Mouse (Mus musculus) testis, adult 2 months (tissue): ENCODE measurements at regions not wholly inside any gene's neighbourhood (a gene's known extent, or its start where the extent isn't known, plus 50 kb on each side); places are given as distances from the start of the nearest gene placed in this dataset.

Source experiments
- H3K27ac ChIP-seq: fragments of 200-500 bp; 2 replicates; pipeline ENCODE4 v1.5.1; 2012; ENCODE audit warnings: low read depth, low read length; ENCODE audit not compliant: control insufficient read depth, insufficient read depth
- H3K27me3 ChIP-seq: fragments of 200-500 bp; 2 replicates; pipeline ENCODE4 v1.6.1; 2012; ENCODE audit warnings: mild to moderate bottlenecking, low read length, moderate library complexity; ENCODE audit not compliant: control insufficient read depth, insufficient read depth
- H3K36me3 ChIP-seq: fragments of 200-500 bp; 2 replicates; pipeline ENCODE4 v1.6.1; 2012; ENCODE audit warnings: mild to moderate bottlenecking, low read length; ENCODE audit not compliant: control insufficient read depth, insufficient read depth
- H3K4me1 ChIP-seq: fragments of 200-500 bp; 2 replicates; pipeline ENCODE4 v1.6.1; 2012; ENCODE audit warnings: low read length; ENCODE audit not compliant: control insufficient read depth, insufficient read depth
- H3K4me3 ChIP-seq: fragments of 200-500 bp; 2 replicates; pipeline ENCODE4 v1.5.1; 2012; ENCODE audit warnings: low read depth, mild to moderate bottlenecking, low read length, moderate library complexity, mixed read lengths; ENCODE audit not compliant: control insufficient read depth
- CTCF ChIP-seq: fragments of 200-500 bp; IDR thresholded peaks from 2 replicates; pipeline ENCODE4 v1.5.1; 2012; ENCODE audit warnings: low read depth, mild to moderate bottlenecking, inconsistent platforms, low read length, moderate library complexity; ENCODE audit not compliant: control insufficient read depth, insufficient read depth, insufficient replicate concordance
- POLR2A ChIP-seq: fragments of 200-500 bp; IDR thresholded peaks from 2 replicates; pipeline ENCODE4 v1.6.1; 2012; ENCODE audit warnings: low read depth, mild to moderate bottlenecking, inconsistent platforms, low read length, moderate library complexity; ENCODE audit not compliant: control insufficient read depth

GRCm38 (mm10) chr3:144021969-144022368 is 183.1 kb downstream of the Lmo4 start:
- Histone ChIP-seq H3K36me3 (no peaks in the 10 kb centered on the region), H3K4me1 (no peaks in the 10 kb centered on the region), H3K27me3 (no peaks in the 10 kb centered on the region), H3K27ac (no peak overlapping the region), H3K4me3 (no peak overlapping the region)
- TF ChIP-seq POLR2A = no peak
- no peak for TF ChIP-seq CTCF

GRCm38 (mm10) chr3:144020189-144020940 is 184.7 kb downstream of the Lmo4 start:
- no peaks in the 10 kb centered on the region for H3K27me3 ChIP-seq
- H3K4me1 ChIP-seq = no peaks in the 10 kb centered on the region
- no peak overlapping the region for H3K27ac ChIP-seq
- no peak for TF ChIP-seq POLR2A
- TF ChIP-seq CTCF = no peak
- H3K4me3 ChIP-seq = no peak overlapping the region
- H3K36me3 ChIP-seq = no peaks in the 10 kb centered on the region

- no peaks in the 10 kb centered on the region for H3K36me3 ChIP-seq
- TF ChIP-seq CTCF = no peak
- TF ChIP-seq POLR2A = no peak
- no peaks in the 10 kb centered on the region for H3K4me1 ChIP-seq
- H3K27ac ChIP-seq = no peak overlapping the region
- no peak overlapping the region for H3K4me3 ChIP-seq
- H3K27me3 ChIP-seq = no peaks in the 10 kb centered on the region
These were observed 185.7 kb downstream of the Lmo4 start for GRCm38 (mm10) chr3:144019293-144019692.

- no peak overlapping the region for H3K27ac ChIP-seq
- TF ChIP-seq CTCF (no peak), POLR2A (no peak)
- no peak overlapping the region for H3K4me3 ChIP-seq
- H3K36me3 ChIP-seq = no peaks in the 10 kb centered on the region
- no peaks in the 10 kb centered on the region for H3K4me1 ChIP-seq
- no peaks in the 10 kb centered on the region for H3K27me3 ChIP-seq
These were observed 186.5 kb downstream of the Lmo4 start for GRCm38 (mm10) chr3:144018559-144018958.

- no peak for TF ChIP-seq CTCF
- TF ChIP-seq POLR2A = no peak
- no peaks in the 10 kb centered on the region for H3K4me1 ChIP-seq
- H3K27me3 ChIP-seq = no peaks in the 10 kb centered on the region
- no peak overlapping the region for H3K4me3 ChIP-seq
- H3K27ac ChIP-seq = no peak overlapping the region
- no peaks in the 10 kb centered on the region for H3K36me3 ChIP-seq
These were observed 189.8 kb downstream of the Lmo4 start for GRCm38 (mm10) chr3:144015236-144015635.

GRCm38 (mm10) chr3:144013481-144014125 is 191.4 kb downstream of the Lmo4 start:
- H3K4me1 ChIP-seq = no peaks in the 10 kb centered on the region
- no peak overlapping the region for H3K27ac ChIP-seq
- H3K27me3 ChIP-seq = no peaks in the 10 kb centered on the region
- TF ChIP-seq POLR2A = no peak
- TF ChIP-seq CTCF = no peak
- no peaks in the 10 kb centered on the region for H3K36me3 ChIP-seq
- no peak overlapping the region for H3K4me3 ChIP-seq

GRCm38 (mm10) chr3:144012820-144013219 is 192.2 kb downstream of the Lmo4 start:
- TF ChIP-seq CTCF = no peak
- no peak for TF ChIP-seq POLR2A
- no peaks in the 10 kb centered on the region for H3K27me3 ChIP-seq
- H3K36me3 ChIP-seq = no peaks in the 10 kb centered on the region
- no peaks in the 10 kb centered on the region for H3K4me1 ChIP-seq
- no peak overlapping the region for H3K27ac ChIP-seq
- H3K4me3 ChIP-seq = no peak overlapping the region
